Mouse (Mus musculus) gastrocnemius, postnatal 10 days (tissue): ENCODE data around the gene Det1. TPM values are rescaled to one million over a fixed set of nuclear protein-coding genes. Genes with fewer than 3 reads are reported as not detected.

Experiments used
- DNase-seq: peaks from one replicate; pipeline ENCODE4 v3.0.0; 2021; ENCODE audit warnings: mixed read lengths
- long read RNA-seq, 2 experiments: library from polyadenylated mRNA; stranded (forward); transcript quantifications; one replicate each; pipeline ENCODE4 v2.0.0; 2021
- total RNA-seq, 2 experiments: library from RNA; stranded (reverse); gene quantifications; 2 replicates each; pipeline ENCODE4 v1.2.3; 2021

The Det1 gene
- total RNA-seq = 10 to 100 TPM in 1 of 2 experiments, 1 to 10 TPM in 1; 7.3 to 10.3 TPM
- long read RNA-seq, experiment 1, transcript Det1-201 (5 exons, 2,269 nt) = major isoform, 11 of 23 reads
- long read RNA-seq, experiment 1, partial matches to known transcripts = 2 of 23 reads
- long read RNA-seq, experiment 1, other reads (novel, unspliced or antisense) = 10 of 23 reads
- long read RNA-seq, experiment 2, partial matches to known transcripts = 0 of 8 reads
- long read RNA-seq, experiment 2, other reads (novel, unspliced or antisense) = 4 of 8 reads

DNA sequence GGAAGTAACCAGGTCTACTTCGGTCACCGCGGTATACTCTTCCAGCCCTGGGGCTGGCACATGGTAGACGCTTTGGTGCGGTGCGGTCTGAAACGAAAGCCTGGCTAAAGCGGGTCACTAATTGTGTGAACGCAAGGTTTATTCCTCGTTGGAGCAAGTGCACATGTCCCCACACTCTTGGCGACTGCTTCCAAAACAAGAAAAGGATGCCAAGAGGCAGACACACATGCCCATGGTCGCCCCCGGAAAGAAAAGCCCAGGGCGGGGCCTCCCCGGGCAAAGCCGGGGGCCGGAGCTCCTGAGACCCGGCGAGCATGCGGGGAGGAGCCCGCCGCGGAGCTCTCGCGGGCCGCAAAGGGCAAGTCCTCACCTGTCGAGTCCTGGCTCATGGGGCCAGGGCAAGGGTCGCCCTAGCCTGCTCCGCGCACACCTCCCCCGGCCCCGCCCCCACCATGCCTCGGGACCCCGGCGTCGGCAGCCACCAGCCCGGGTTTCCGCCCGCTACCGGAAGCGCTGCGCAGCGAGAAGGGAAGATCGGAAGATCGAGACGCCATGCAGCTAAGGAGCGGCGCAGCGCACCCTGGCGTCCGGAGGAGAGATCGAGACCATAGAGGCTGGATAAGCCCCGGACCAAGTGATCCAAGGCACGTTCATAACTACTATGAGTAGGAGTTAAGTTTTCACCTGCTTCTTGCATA lies at the start of gene Det1:
Det1 (minus strand) TSS at position 527 of the 698 bp plus-strand sequence.
- DNase-seq = peak; percentile 90

DNA sequence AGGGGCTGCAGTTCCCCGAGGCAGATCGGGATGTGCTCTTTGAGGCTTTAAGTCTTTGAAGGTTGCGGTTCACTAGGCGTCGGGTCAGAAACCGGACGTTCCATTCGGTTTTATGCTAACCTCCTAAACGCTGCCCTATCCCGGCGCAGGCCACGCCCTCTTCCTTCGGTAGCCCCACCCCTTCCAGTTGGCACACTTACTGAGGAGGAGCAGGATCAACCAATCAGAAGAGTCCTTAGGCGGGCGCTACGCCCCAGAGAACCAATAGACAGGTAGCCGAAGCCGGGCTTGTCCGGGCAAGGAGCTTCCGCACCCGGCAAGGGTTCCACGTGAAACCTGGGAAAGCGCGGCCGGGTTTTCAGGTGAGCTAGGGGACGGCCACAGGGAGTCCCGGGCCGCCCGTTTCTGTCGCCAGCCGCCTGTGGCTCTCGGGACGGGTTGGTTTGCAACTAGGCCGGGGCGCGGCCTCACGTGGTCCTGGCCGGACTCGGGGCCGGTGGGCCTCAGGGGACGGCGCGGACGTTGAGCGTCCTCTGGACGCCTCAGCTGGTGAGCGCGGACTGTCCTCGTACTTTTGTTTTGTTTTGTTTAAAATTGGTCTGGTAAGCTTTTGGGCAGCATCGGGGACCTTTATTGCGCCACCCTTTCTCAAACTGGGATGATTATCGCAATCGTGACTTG lies 48.7 kb upstream of the Det1 start, which contains the start of gene Aen:
Aen (plus strand) TSS at position 202 of the 681 bp plus-strand sequence.
- DNase-seq = peak; percentile 98

DNA sequence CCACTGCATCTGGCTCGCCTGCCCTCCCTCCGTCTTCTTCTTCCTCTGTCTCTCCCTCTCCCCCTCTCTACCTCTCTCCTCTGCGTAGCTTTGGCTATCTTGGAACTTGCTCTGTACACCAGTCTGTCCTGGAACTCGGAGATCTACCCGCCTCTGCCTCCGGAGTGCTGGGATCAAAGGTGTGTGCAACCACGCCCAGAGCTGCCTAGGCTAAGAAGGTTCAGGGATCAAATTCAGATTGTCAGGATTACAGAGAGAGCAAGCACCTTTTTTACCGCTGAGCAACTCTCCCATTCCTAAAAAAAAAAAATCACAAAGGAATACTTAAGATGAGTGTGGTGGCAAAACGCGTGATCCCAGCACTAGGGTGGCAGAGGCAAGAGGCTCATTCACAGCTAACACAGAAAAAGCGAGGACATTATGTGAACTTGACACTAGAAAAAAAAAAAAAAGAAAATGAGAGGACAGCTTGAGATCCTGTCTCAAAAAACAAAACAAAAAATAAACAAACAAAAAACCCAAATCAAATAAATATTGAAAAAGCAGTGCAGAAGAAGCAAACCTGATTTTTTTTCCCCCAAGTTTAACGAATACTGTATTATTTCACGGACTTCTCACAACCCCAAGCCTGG lies 48.1 kb upstream of the Det1 start:
- DNase-seq = no peak

DNA sequence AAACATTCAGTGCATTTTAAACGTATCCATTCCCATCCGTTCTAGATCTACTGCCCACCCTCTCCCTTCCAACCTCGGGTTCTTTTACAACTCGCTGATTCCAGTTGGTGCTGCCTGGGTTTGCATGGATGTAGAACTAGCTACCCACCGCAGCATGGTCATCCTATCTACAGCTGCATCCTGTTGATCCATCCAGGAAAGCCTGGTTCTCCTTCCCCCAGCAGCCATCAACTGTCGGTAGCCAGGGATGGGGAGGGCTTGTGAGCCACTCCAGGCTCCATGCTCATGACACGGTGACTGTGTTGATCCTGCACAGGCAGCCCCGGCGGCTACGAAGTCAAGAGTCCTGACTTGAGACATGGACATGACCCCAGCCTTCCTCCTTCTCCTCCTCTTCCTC lies 46.9 kb upstream of the Det1 start:
- DNase-seq = no peak

DNA sequence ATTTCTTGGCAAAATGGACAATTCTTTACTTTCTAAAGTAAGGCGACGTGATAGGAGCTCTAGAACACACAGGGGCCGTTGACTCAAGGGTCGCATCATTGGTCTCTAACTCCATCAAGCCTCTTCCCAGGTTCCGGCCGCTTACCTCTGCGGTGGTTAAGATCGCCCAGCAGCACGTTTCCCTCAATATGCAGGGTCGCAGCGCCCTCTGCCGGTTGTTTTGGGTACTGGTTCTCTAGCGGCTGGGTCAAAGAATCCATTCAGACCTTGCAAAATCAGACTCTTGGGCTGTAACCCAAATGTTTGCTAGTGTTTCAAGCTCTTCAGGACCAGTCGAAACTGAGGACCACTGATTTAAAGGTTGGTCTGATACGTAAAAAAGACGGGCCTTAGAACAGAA lies 43.6 kb upstream of the Det1 start:
- peak; percentile 94 for DNase-seq

DNA sequence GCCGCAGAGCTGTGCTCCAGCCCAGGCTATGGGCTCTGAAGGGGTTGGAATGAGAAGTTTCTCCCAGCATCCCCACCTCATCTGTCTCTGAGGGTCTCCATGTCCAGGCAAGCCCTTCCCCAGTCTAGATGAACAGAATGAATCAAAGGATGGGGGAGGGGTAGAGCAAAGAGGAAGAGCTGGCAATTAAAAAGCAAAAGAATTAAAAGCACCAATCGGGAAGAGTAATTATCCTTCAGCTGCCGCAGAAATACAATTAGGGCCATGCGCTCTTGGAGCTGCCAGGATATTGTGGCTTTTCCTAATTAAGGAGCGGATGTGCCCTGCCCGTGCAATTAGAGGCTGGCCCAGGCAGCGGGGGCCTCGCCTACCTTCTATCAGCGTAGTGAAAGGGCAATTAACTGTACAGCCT lies 40.4 kb upstream of the Det1 start:
- DNase-seq = no peak

DNA sequence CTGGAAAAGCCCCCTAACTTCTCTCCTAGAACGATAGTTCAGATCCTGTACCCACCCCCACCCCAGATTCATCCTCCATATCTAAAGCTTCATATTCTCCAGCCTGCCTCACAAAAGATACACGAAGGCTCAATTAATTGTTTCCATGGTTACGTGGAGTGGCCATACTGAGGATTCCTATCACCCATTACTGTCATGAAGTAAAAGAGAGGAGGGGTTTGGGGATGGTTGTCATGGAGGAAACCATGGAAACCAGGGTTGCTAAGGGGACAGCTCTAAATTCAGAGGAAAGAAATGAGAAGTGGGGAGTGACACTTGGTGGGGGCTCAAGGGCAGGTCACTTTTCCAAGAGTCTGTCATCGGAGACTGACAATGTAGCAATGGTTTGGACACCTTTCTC lies 39.4 kb upstream of the Det1 start:
- no peak for DNase-seq

DNA sequence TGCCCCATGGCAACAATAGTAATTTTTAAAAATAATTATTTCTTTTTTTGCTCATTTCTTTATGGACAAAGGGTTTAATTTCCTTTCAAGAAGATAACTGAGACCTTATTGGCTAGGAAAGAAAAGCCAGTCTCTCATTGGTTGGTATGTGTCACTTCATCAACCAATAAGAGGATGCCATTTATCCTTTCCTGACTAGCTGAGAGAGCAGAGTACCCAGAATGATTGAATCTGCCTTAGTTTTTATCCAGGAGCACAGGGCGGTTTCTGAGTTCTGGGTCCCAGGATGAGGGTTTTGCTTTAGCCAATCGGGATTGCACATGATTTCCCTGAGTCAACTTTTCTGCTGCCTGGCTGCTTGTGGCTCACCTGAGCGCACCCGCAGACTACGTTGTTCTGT lies 38.3 kb upstream of the Det1 start:
- no peak for DNase-seq

DNA sequence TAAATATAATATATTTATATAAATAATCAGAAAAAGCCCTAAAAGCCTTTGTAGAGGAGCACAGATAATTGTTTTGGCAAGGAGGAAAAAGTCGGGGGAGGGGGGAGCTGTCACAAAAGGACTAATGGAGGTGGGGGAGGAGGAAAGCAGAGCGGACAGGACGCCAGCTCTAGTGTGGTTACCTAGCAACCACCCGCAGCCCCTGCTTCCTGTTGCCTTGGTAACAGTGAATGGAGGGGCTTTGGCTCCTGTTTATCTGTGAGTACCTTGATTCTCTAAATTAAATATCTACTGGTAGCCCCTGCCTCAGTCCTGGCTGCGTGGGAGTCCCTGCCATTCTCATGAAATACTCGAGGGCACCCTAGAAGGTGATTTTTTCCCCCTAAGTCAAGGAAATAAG lies 37.1 kb upstream of the Det1 start:
- DNase-seq = no peak

DNA sequence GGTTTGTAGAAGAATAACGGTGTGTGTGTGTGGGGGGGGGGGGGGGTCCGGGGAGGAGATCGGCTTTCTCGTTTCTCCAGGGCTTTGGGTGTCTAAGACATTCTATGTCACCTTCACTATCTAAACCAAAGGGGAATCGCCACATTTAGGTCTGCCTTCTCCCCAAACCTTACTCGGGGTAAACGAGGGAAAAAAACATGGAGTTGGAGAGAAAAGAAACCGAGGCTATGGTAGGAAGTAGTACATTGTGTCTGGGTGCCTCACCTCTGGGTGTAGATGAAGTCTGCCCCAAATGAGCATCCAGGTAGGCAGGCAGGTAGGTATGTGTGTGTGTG lies 36.6 kb upstream of the Det1 start:
- DNase-seq = no peak

DNA sequence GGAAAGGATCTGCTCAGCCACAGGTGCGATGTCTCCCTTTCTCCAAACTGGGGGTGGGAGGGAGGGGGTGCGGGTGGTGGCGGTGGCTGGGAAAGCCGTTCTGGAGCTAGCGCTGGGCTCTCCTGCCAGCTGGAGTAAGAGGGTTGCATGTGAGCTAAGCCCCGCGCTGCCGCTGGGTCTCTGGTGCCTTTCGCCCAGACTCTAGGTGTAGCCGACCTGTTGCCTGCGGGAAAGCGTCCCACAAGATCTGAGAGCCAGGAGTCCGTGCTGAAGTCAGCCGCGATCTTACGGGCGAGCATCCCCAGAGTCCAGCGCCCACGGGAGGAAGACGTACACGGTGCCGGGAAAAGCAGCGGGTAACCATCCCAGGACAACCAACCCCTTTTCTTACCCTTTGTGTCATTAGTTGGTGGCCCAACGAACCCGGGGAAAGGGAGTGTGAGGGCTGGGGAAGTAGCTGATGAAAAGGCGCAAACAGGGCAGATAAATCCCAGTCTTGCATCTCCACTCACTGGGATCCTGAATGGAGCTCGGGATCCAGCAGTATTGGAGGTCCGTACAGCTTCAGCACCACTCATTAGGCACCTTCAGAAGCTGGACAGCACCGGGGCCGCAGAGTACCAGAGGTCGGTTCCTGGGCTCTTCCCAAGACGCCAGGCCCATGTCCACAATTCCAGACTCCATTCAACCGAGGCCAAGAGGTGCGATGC lies 36.1 kb upstream of the Det1 start:
- DNase-seq = no peak

DNA sequence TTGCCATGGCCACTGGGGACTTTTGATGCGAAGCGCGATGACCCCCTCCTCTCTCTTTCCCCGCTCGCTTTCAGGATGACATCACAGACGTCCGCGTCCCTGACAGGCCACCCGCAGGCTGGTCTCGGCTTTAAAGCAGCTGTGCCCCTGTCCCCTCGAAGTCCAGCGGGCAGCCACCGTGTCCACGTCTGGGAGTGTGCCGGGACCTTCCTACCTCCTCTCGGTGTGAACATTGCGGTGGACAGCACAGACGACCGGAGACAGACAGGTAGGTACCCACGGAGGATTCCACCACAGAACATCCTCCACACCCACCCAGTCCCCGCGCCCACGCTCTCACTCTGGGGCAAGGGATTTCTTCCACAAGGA lies 35.4 kb upstream of the Det1 start:
- DNase-seq = no peak

DNA sequence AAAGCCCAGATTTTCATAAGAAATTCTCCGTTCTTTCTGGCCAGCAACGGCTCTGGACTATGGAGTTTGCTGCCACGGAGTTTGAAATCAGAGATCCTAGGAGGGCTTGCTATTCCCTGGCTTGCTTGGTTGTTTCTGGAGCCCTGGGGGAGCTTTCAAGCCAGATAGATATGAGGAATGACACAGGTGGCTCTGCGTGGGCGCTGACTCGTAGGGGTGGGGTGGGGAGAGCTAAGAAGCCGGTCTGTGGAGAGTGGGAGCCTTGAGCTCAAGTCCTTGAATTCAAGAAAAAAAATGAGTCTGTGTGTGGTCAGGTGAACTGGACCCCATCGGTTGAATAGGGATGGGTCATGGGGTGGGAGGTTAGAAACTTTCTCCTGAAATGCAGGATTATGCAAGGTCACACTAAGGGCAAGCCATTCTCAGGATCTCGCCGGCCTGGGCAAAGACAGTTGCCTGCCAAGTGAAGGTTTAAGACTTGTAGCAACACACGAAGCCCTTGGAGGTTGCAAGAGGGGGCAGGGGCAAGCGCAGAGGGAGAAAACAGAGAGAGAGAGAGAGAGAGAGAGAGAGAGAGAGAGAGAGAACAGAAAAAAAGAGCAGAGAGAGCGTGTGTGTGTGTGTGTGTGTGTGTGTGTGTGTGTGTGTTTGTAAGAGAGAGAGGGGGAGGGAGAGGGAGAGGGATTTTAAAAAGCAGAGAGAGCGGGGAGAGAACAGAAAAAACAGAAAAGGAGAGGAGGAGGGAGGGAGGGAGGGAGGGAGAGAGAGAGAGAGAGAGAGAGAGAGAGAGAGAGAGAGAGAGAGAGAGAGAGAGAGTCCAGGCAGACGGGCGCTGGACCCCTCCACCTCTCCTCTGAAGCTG lies 34.8 kb upstream of the Det1 start:
- DNase-seq = no peak

DNA sequence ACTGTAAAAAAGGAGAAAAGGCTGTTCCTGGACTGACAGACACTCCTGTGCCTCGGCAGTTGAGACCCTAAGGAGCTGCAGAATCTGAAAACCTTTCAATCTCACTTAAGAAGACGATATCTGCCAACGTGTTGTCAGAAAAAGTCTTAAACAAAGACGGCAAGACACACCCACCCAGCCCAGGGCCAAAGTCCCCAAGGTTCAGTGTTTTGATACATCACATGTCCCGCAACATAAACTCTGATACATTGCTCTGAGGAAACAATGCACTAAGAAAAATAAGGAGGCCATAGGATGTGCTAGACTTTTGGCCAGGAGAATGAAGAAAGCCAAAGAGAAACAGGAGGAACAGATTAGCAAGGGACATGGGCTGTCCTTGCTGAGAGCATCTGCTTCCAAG lies 25.8 kb upstream of the Det1 start:
- DNase-seq = no peak

DNA sequence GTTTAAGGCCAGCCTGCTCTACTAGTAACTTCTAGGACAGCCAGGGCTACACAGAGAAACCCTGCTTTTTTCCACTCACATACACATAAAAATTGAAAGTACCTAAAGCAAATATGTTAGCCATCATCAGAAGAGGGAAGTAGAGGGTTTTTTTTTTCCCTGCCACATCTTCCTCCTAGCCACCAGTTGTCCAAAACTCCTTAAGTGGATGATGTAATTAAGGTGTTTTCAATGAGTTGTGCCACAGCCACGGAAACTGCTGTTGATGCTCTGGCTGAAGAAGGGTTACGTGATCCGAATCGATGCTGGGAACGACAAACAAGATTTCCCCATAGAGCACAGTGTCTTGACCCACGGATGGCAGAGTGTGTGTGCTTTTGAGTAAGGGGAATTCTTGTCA lies 25.3 kb upstream of the Det1 start:
- no peak for DNase-seq

DNA sequence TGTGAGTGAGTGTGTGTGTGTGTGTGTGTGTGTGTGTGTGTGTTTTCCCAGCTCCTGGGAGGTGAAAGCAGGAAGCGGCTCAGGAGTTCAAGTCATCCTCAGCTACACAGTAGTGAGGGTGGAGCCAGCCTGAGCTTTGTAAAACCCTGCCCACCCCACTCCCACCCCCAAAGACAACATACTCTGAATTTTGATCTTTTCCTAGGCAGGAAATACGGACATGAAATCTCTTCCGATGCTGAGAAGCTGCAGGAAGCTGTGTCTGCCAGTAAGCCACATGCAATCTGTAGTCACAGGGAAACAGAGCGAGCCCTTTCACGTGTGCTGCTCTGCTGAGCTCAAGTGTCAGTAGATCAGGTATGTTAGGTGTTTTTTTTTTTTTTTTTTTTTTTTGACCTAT lies 21.7 kb upstream of the Det1 start:
- DNase-seq = no peak

DNA sequence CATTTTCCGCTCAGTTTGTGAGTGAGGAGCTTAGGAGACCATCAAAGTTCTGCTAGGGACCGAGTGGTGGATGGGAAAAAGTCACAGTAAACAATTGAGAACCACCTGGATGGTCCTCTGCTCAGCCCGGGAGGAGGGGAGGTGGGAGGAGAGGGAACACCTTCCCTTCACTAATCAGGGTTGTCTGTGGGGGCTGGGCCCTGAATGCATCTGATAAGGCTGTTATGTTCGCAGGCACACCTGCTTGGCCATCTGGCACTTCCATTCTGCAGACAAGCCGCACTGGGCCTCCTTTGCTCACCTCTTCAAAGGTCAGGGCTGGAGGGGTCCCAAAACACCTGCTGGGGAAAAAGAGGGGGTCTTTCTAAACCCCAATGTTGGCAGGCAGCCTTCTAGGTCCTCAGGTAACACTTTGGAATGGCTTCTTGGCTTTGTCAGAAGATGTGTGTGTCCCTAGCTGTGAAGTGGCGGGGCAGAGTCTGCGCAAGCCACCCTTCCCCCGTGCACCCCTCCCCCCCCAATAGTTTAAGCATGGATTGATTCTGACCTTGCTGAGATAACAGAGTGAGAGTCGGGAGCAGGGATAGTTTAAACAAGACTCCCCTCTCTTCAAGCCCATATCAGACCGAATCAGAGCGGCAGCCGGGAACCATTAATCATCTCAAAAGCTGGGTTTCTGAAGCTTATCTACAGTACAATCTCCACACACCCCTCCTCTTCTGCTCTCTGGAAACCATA lies 18.3 kb upstream of the Det1 start:
- no peak for DNase-seq

DNA sequence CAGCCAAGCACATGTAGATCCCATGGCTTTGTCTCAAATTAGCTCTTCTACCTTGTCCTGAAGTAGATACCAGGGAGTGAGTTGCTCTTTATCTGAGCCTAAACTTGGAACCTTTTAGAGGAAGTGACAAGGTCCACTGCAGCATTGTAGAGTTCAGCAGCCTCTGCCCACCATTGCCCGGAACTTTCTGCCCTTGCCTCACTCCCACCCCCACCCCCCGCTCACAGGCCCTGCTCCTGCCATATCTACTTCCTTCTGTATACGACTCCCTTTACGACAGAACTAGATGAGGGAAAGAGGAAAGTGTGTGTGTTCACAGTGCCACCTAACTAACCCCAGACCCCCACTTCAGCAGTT lies 17.4 kb upstream of the Det1 start:
- DNase-seq = no peak

DNA sequence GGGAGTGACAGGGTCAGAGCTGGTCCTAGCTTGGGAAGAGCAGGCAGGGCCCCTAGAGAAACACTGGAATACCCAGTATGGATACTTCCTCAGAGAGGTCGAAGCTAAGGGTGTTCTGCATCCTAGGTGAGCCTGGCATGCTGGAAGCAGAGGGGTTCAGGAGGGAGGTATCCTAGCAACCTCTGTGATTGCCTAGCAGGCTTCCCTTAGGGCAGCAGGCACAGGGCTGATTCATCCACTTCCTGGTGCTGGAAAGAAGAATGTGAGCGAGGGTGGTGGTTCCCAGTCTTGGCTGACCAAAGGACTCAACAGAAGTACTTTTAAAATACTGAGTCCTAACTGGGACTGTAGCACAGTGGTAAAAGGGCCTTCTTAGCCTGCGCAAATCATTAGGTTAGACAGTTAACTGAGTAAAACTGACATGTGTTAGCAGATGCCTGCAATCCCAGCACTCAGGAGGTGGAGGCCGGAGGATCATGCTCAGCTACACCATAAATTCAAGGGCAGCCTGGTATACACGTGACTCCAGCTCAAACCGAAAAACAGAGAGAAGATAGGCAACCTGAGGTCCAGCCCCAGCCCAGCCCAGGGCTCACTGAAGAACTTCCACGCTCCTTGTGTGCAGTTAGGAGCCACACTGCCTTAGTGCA lies 16.9 kb upstream of the Det1 start:
- DNase-seq = no peak

DNA sequence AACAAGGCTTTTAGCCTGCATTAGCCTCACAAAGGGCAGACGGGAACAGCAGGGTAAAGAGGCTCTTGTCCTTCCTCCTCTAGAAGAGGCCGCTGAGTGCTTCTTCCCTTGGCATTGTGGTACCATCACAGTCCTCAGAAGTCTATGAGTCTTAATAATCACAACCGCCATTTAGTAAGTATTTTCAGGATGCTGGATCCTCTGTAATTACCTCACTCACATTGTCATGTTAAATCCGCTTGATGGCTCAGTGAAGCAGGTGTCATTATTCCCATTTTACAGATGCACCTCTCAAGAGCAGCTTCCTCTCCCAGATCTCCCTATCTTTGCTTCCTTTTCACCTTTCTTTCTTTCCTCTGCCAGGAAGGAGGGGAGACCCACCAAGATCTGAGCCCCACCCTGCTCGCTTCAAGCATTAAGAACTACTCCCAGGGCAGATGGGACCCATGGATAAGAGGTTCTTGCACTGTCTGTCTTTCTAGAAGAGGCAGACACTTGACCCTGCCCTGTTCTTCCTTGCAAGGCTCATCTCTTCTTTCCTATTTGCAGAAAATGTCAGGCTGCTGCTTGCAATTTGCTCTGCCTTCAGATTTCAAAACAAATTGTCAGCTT lies 8.1 kb upstream of the Det1 start:
- DNase-seq = no peak
